Mouse (Mus musculus): ENCODE data around the gene Meis2. TPM values are rescaled to one million over a fixed set of nuclear protein-coding genes. Genes with fewer than 3 reads are reported as not detected.
A peak's percentile ranks its signal among the peaks of the same experiment; 100 is the strongest.

The Meis2 gene
- 74.1 and 86.9 TPM in 2 replicates for polyA plus RNA-seq (2015; fragmentation: Nextera tagmentation; extraction: Ambion mirVana)

- Histone ChIP-seq H3K27ac (peak within 1 kb of the TSS; percentile 88), H3K36me3 (replicated peaks) (no peaks in the 10 kb centered on the region), H3K4me3 (peak within 1 kb of the TSS; percentile 51), H3K9ac (peak within 1 kb of the TSS; percentile 64), H3K9me3 (no peaks in the 10 kb centered on the region), H3K27me3 (replicated peaks) (0 out of 2 replicates have a peak, but pooled peaks cover 3% of the 10 kb centered on the region), H3K4me2 (peak within 1 kb of the TSS; percentile 82), H3K4me1 (peaks cover 37% of the 10 kb centered on the region)
- WGBS, result under 1% methylated on average over 30 of the region's 37 CpGs
- ATAC-seq (replicated peaks), result peak; percentile 76
Observed at GRCm38 (mm10) chr2:116065570-116066005, at the start of gene Meis2. Gene Meis2 (minus strand): TSS chr2:116065839.

DNA sequence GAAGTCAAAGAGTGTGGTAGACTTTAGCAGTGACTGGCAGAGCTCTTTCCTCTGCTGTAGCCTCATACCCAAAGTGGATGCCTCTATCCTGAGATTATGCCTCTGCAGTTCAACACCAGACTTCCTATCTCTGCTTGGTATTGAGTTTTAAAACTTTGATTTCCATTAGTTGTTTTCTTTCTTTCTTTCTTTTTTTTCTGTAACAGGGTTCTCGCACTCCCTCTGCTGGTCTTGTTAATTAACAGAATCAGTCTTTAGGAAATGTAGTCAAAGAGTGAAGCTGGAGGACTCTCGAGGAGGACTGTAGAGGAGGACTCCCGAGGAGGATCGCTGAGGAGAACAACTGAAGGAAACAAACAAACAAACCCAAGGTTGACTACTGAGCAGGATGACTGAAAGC is 40.6 kb upstream of the Meis2 start:
- Histone ChIP-seq H3K36me3 (replicated peaks) (no peaks in the 10 kb centered on the region), H3K4me2 (no peak overlapping the region), H3K27ac (no peak overlapping the region), H3K27me3 (replicated peaks) (no peaks in the 10 kb centered on the region), H3K9ac (no peak overlapping the region), H3K4me3 (no peak overlapping the region), H3K4me1 (no peaks in the 10 kb centered on the region), H3K9me3 (no peaks in the 10 kb centered on the region)
- WGBS, result 67% methylated on average over 4 of the region's 4 CpGs
- no peak for ATAC-seq (replicated peaks)

DNA sequence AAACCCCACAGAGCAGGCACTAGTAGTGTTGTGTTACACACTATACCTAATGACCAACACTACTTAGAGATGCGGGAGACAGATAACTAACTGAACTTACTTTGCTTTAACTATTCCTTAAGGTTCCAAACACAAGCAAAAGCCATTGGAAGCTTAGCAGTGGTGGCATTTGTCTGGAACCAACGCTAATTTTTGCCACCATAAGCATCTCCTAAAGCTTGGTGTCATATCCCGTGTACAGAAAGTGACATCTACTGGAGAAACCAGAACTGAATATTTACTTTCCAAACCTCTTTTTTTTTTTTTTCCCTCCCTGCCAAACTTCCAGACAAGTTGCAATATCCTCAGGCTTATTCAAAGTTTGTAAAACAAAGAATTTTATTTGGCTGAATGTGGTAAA is 39.5 kb upstream of the Meis2 start:
- 67% methylated on average over 3 of the region's 3 CpGs for WGBS
- Histone ChIP-seq H3K27ac (no peak overlapping the region), H3K27me3 (replicated peaks) (no peaks in the 10 kb centered on the region), H3K9me3 (no peaks in the 10 kb centered on the region), H3K4me2 (no peak overlapping the region), H3K4me3 (no peak overlapping the region), H3K36me3 (replicated peaks) (no peaks in the 10 kb centered on the region), H3K4me1 (no peaks in the 10 kb centered on the region), H3K9ac (no peak overlapping the region)
- no peak for ATAC-seq (replicated peaks)

GRCm38 (mm10) chr2:116103411-116103996 is 37.9 kb upstream of the Meis2 start:
- no peaks in the 10 kb centered on the region for H3K9me3 ChIP-seq
- 26% methylated on average over 5 of the region's 5 CpGs for WGBS
- no peak overlapping the region for H3K4me3 ChIP-seq
- no peak overlapping the region for H3K4me2 ChIP-seq
- no peaks in the 10 kb centered on the region for H3K27me3 ChIP-seq (replicated peaks)
- H3K9ac ChIP-seq, result no peak overlapping the region
- no peak overlapping the region for H3K27ac ChIP-seq
- ATAC-seq (replicated peaks), result 0 out of 2 replicates have a peak, but pooled peaks have one; percentile 63
- H3K36me3 ChIP-seq (replicated peaks), result no peaks in the 10 kb centered on the region
- no peaks in the 10 kb centered on the region for H3K4me1 ChIP-seq

DNA sequence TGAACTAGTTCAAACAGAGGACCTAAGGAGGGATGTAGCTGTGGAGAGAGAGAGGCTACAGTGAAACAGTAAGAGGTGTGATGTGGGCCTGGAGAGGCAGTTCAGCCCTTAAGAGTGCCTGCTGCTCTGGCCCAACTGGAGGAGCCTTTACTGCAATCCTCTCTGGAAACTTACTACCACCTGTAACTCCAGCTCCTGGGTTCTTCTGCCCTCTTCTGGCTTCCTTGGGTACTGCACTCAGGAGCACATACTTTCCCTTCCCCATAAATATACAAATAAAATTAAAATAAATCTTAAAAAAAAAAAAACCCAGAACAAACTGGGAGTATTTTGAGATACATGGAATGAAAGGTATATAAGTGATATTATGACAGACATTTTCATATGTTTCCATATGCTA is 35.6 kb upstream of the Meis2 start:
- Histone ChIP-seq H3K9ac (no peak overlapping the region), H3K27me3 (replicated peaks) (no peaks in the 10 kb centered on the region), H3K4me2 (no peak overlapping the region), H3K27ac (no peak overlapping the region), H3K9me3 (no peaks in the 10 kb centered on the region), H3K4me1 (no peaks in the 10 kb centered on the region), H3K4me3 (no peak overlapping the region), H3K36me3 (replicated peaks) (no peaks in the 10 kb centered on the region)
- no peak for ATAC-seq (replicated peaks)

DNA sequence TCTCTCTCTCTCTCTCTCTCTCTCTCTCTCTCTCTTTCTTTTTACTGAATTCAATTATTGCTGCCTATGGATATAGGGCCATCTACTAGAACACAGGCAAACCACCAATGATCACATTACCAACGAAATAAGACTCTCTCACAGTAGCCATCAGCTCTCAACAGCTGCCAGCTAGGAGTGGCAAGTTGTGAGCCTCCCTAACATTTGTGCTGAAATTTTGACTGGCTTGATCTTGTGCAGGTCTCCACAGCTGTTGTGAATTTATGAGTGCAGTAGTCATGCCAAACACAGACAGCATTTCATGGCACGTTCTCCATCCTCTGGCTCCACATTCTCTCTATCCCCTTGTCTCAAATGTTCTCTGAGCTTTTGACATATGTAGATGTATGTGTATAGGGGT is 15.3 kb upstream of the Meis2 start:
- H3K9me3 ChIP-seq, result no peaks in the 10 kb centered on the region; the same call in 1 of the 2 replicates
- no peaks in the 10 kb centered on the region for H3K36me3 ChIP-seq (replicated peaks)
- H3K4me2 ChIP-seq, result no peak overlapping the region
- H3K27me3 ChIP-seq (replicated peaks), result peaks cover 11% of the 10 kb centered on the region; the same call in 1 of the 2 replicates
- 82% methylated on average over 2 of the region's 2 CpGs for WGBS
- no peak overlapping the region for H3K9ac ChIP-seq
- ATAC-seq (replicated peaks), result no peak
- H3K4me1 ChIP-seq, result peaks cover 2% of the 10 kb centered on the region
- no peak overlapping the region for H3K4me3 ChIP-seq
- no peak overlapping the region for H3K27ac ChIP-seq

GRCm38 (mm10) chr2:116078841-116079240 is 13.2 kb upstream of the Meis2 start:
- peaks cover 13% of the 10 kb centered on the region for H3K4me1 ChIP-seq
- peaks cover 14% of the 10 kb centered on the region for H3K27me3 ChIP-seq (replicated peaks)
- no peaks in the 10 kb centered on the region; the same call in 1 of the 2 replicates for H3K9me3 ChIP-seq
- H3K9ac ChIP-seq, result no peak overlapping the region
- H3K4me2 ChIP-seq, result no peak overlapping the region
- no peak overlapping the region for H3K4me3 ChIP-seq
- H3K27ac ChIP-seq, result no peak overlapping the region
- no peaks in the 10 kb centered on the region for H3K36me3 ChIP-seq (replicated peaks)
- no peak for ATAC-seq (replicated peaks)
- WGBS, result 85% methylated on average over 2 of the region's 2 CpGs

- no peak overlapping the region for H3K27ac ChIP-seq
- ATAC-seq (replicated peaks), result no peak
- H3K9ac ChIP-seq, result no peak overlapping the region
- H3K4me2 ChIP-seq, result no peak overlapping the region
- no peaks in the 10 kb centered on the region; the same call in 1 of the 2 replicates for H3K9me3 ChIP-seq
- H3K4me3 ChIP-seq, result no peak overlapping the region
- peaks cover 14% of the 10 kb centered on the region for H3K27me3 ChIP-seq (replicated peaks)
- 82% methylated on average over 3 of the region's 3 CpGs for WGBS
- peaks cover 13% of the 10 kb centered on the region for H3K4me1 ChIP-seq
- H3K36me3 ChIP-seq (replicated peaks), result no peaks in the 10 kb centered on the region
Observed at GRCm38 (mm10) chr2:116077716-116078115, 12.1 kb upstream of the Meis2 start.

GRCm38 (mm10) chr2:116076752-116077480 is 11.3 kb upstream of the Meis2 start:
- Histone ChIP-seq H3K27ac (no peak overlapping the region), H3K36me3 (replicated peaks) (no peaks in the 10 kb centered on the region), H3K9me3 (no peaks in the 10 kb centered on the region), H3K4me1 (peaks cover 13% of the 10 kb centered on the region), H3K4me3 (no peak overlapping the region), H3K9ac (no peak overlapping the region), H3K4me2 (no peak overlapping the region), H3K27me3 (replicated peaks) (peaks cover 14% of the 10 kb centered on the region)
- 0 out of 2 replicates have a peak, but pooled peaks have one; percentile 35 for ATAC-seq (replicated peaks)

- Histone ChIP-seq H3K4me2 (peak overlapping the region; percentile 82), H3K9ac (peak overlapping the region; percentile 43; the same call in 1 of the 2 replicates), H3K4me3 (peak overlapping the region; percentile 34), H3K27me3 (replicated peaks) (peaks cover 18% of the 10 kb centered on the region), H3K27ac (peak overlapping the region; percentile 59), H3K9me3 (no peaks in the 10 kb centered on the region), H3K4me1 (peaks cover 13% of the 10 kb centered on the region), H3K36me3 (replicated peaks) (no peaks in the 10 kb centered on the region)
- under 1% methylated on average over 23 of the region's 23 CpGs for WGBS
- ATAC-seq (replicated peaks), result peak; percentile 77
Observed at GRCm38 (mm10) chr2:116075902-116076301, 10.3 kb upstream of the Meis2 start.

DNA sequence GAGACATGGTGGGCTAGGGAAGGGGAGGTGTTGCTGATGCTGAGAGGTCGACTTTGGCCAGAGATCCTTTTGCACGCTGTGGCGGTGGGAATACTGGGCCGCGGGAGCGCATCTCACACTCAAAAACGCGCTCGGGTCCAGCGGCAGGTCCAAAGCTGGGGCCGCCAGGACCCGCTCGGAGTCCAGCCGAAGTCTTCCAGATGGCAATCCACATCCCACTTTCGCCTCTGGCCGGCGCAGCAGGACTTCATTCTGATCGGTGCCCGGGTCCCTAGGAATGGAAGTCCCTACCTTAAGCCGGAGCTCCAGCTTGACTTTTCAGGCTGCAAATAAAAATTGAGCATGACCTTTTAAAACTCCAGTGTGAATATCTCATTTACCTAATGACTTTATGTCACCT is 9.8 kb upstream of the Meis2 start:
- Histone ChIP-seq H3K9ac (peak overlapping the region; percentile 43), H3K4me3 (peak overlapping the region; percentile 34), H3K27ac (peak overlapping the region; percentile 59), H3K4me2 (peak overlapping the region; percentile 82), H3K4me1 (peaks cover 13% of the 10 kb centered on the region), H3K9me3 (no peaks in the 10 kb centered on the region), H3K27me3 (replicated peaks) (peaks cover 20% of the 10 kb centered on the region), H3K36me3 (replicated peaks) (no peaks in the 10 kb centered on the region)
- WGBS, result under 1% methylated on average over 20 of the region's 20 CpGs
- peak; percentile 31 for ATAC-seq (replicated peaks)

DNA sequence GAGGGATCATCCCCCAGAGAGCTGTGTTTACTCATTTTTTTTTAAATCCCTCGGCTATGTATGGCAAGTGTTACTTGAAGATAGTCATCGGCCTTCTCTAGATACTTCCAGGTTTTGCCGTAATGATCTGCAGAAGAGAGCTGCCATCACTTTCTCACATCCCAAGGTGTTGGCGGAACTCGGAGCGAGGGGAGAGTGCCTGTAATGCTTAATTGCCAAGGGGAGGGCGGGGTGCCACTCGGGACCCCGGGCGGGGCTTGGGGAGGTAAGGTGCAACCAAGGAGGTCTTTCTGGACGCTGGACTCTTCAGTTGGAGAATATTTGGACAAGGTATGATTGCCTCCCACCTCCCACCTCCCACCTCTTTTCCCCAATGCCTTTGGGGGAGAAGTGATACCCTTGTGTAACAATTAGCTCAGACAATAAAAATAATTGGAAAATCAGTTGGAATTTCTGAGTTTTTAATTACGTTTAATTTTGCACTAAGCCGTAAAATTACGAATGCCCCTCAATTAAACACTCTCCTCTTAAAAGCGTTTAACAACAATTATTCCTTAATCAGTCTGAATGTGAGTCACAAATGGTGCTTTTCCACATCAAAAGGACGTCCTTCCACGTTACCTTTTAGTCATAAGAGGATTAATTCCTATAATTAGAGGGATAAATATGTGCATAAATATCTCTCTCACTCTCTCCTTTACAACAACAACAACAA is 9.2 kb upstream of the Meis2 start:
- Histone ChIP-seq H3K9ac (peak overlapping the region; percentile 43; the same call in 1 of the 2 replicates), H3K4me3 (peak overlapping the region; percentile 34), H3K36me3 (replicated peaks) (no peaks in the 10 kb centered on the region), H3K27ac (peak overlapping the region; percentile 59), H3K9me3 (no peaks in the 10 kb centered on the region), H3K27me3 (replicated peaks) (peaks cover 20% of the 10 kb centered on the region), H3K4me2 (peak overlapping the region; percentile 82), H3K4me1 (peaks cover 13% of the 10 kb centered on the region)
- 3% methylated on average over 17 of the region's 17 CpGs for WGBS
- no peak for ATAC-seq (replicated peaks)
